Mouse (Mus musculus): Measurements from ENCODE around the gene Mknk2. TPM values are rescaled to one million over a fixed set of nuclear protein-coding genes. Genes with fewer than 3 reads are reported as not detected.

Mknk2 gene
- polyA plus RNA-seq, 1 experiment from 2014 or later = 70.8 TPM

- H3K36me3 ChIP-seq = peaks cover 56% of the 10 kb centered on the region
- H3K9ac ChIP-seq = 0 out of 2 replicates have a peak overlapping the region, but pooled peaks have one; percentile 13
- peak overlapping the region; percentile 95 for H3K27ac ChIP-seq
- H3K4me3 ChIP-seq = no peak overlapping the region
- ATAC-seq (replicated peaks; ENCODE audit: insufficient number of reproducible peaks, insufficient read depth, low FRiP score, low read depth) = no peak
- H3K4me1 ChIP-seq (replicated peaks) = peaks cover 57% of the 10 kb centered on the region
- WGBS = 77% methylated on average over 19 of the region's 19 CpGs
- no peaks in the 10 kb centered on the region for H3K9me3 ChIP-seq (replicated peaks)
- no peaks in the 10 kb centered on the region for H3K27me3 ChIP-seq
- H3K4me2 ChIP-seq = no peak overlapping the region
These were observed 11.0 kb downstream of the Mknk2 start for GRCm38 (mm10) chr10:80666837-80667412.

- peaks cover 50% of the 10 kb centered on the region for H3K36me3 ChIP-seq
- H3K4me3 ChIP-seq = no peak overlapping the region
- no peak for ATAC-seq (replicated peaks; ENCODE audit: insufficient number of reproducible peaks, insufficient read depth, low FRiP score, low read depth)
- no peaks in the 10 kb centered on the region for H3K27me3 ChIP-seq
- H3K27ac ChIP-seq = peak overlapping the region; percentile 95
- 75% methylated on average over 10 of the region's 10 CpGs for WGBS
- peaks cover 56% of the 10 kb centered on the region for H3K4me1 ChIP-seq (replicated peaks)
- H3K9ac ChIP-seq = peak overlapping the region; percentile 25; the same call in 1 of the 2 replicates
- no peak overlapping the region for H3K4me2 ChIP-seq
- no peaks in the 10 kb centered on the region for H3K9me3 ChIP-seq (replicated peaks)
These were observed 11.8 kb downstream of the Mknk2 start for GRCm38 (mm10) chr10:80665981-80666733.

GRCm38 (mm10) chr10:80665459-80665858 lies 12.5 kb downstream of the Mknk2 start:
- ATAC-seq (replicated peaks; ENCODE audit: insufficient number of reproducible peaks, insufficient read depth, low FRiP score, low read depth) = no peak
- peak overlapping the region; percentile 48; the same call in 1 of the 2 replicates for H3K4me2 ChIP-seq
- peak overlapping the region; percentile 95 for H3K27ac ChIP-seq
- no peaks in the 10 kb centered on the region for H3K9me3 ChIP-seq (replicated peaks)
- peak overlapping the region; percentile 25; the same call in 1 of the 2 replicates for H3K9ac ChIP-seq
- peaks cover 52% of the 10 kb centered on the region for H3K4me1 ChIP-seq (replicated peaks)
- 50% methylated on average over 4 of the region's 4 CpGs for WGBS
- H3K36me3 ChIP-seq = peaks cover 44% of the 10 kb centered on the region
- H3K27me3 ChIP-seq = no peaks in the 10 kb centered on the region
- H3K4me3 ChIP-seq = no peak overlapping the region

GRCm38 (mm10) chr10:80665016-80665380 lies 12.9 kb downstream of the Mknk2 start:
- ATAC-seq (replicated peaks; ENCODE audit: insufficient number of reproducible peaks, insufficient read depth, low FRiP score, low read depth) = peak; percentile 67
- no peaks in the 10 kb centered on the region for H3K27me3 ChIP-seq
- H3K27ac ChIP-seq = peak overlapping the region; percentile 95
- no peaks in the 10 kb centered on the region for H3K9me3 ChIP-seq (replicated peaks)
- H3K4me1 ChIP-seq (replicated peaks) = peaks cover 47% of the 10 kb centered on the region
- H3K4me3 ChIP-seq = peak overlapping the region; percentile 19
- peak overlapping the region; percentile 43; the same call in 1 of the 2 replicates for H3K9ac ChIP-seq
- H3K4me2 ChIP-seq = peak overlapping the region; percentile 48
- 10% methylated on average over 10 of the region's 10 CpGs for WGBS
- H3K36me3 ChIP-seq = peaks cover 39% of the 10 kb centered on the region

GRCm38 (mm10) chr10:80664197-80665015 lies 13.5 kb downstream of the Mknk2 start:
- Histone ChIP-seq H3K4me3 (peak overlapping the region; percentile 19), H3K4me1 (replicated peaks) (peaks cover 41% of the 10 kb centered on the region), H3K27me3 (no peaks in the 10 kb centered on the region), H3K9me3 (replicated peaks) (no peaks in the 10 kb centered on the region), H3K36me3 (peaks cover 34% of the 10 kb centered on the region), H3K27ac (peak overlapping the region; percentile 95), H3K4me2 (peak overlapping the region; percentile 48), H3K9ac (peak overlapping the region; percentile 43; the same call in 1 of the 2 replicates)
- WGBS = 12% methylated on average over 16 of the region's 16 CpGs
- ATAC-seq (replicated peaks; ENCODE audit: insufficient number of reproducible peaks, insufficient read depth, low FRiP score, low read depth) = peak; percentile 78

- Histone ChIP-seq H3K4me2 (no peak overlapping the region), H3K4me3 (no peak overlapping the region), H3K27me3 (no peaks in the 10 kb centered on the region), H3K9me3 (replicated peaks) (no peaks in the 10 kb centered on the region), H3K4me1 (replicated peaks) (peaks cover 41% of the 10 kb centered on the region), H3K36me3 (peaks cover 26% of the 10 kb centered on the region), H3K27ac (peak overlapping the region; percentile 95), H3K9ac (no peak overlapping the region; the same call in 1 of the 2 replicates)
- 25% methylated on average over 5 of the region's 5 CpGs for WGBS
- no peak for ATAC-seq (replicated peaks; ENCODE audit: insufficient number of reproducible peaks, insufficient read depth, low FRiP score, low read depth)
These were observed 14.3 kb downstream of the Mknk2 start for GRCm38 (mm10) chr10:80663485-80664196.

GRCm38 (mm10) chr10:80661149-80661548 lies 16.8 kb downstream of the Mknk2 start:
- 43% methylated on average over 5 of the region's 5 CpGs for WGBS
- H3K9me3 ChIP-seq (replicated peaks) = no peaks in the 10 kb centered on the region
- no peak overlapping the region for H3K4me2 ChIP-seq
- H3K36me3 ChIP-seq = peaks cover under 1% of the 10 kb centered on the region
- no peak overlapping the region for H3K9ac ChIP-seq
- H3K27ac ChIP-seq = no peak overlapping the region
- no peak for ATAC-seq (replicated peaks; ENCODE audit: insufficient number of reproducible peaks, insufficient read depth, low FRiP score, low read depth)
- no peak overlapping the region for H3K4me3 ChIP-seq
- no peaks in the 10 kb centered on the region for H3K27me3 ChIP-seq
- H3K4me1 ChIP-seq (replicated peaks) = peaks cover 35% of the 10 kb centered on the region

GRCm38 (mm10) chr10:80659213-80659612 lies 18.7 kb downstream of the Mknk2 start:
- H3K4me3 ChIP-seq = peak overlapping the region; percentile 27
- peak overlapping the region; percentile 19; the same call in 1 of the 2 replicates for H3K27ac ChIP-seq
- 13% methylated on average over 10 of the region's 10 CpGs for WGBS
- no peak overlapping the region for H3K9ac ChIP-seq
- H3K4me2 ChIP-seq = peak overlapping the region; percentile 41
- H3K36me3 ChIP-seq = no peaks in the 10 kb centered on the region
- no peak for ATAC-seq (replicated peaks; ENCODE audit: insufficient number of reproducible peaks, insufficient read depth, low FRiP score, low read depth)
- no peaks in the 10 kb centered on the region for H3K9me3 ChIP-seq (replicated peaks)
- H3K27me3 ChIP-seq = no peaks in the 10 kb centered on the region
- peaks cover 33% of the 10 kb centered on the region for H3K4me1 ChIP-seq (replicated peaks)

- Histone ChIP-seq H3K4me2 (peak overlapping the region; percentile 41; the same call in 1 of the 2 replicates), H3K27me3 (no peaks in the 10 kb centered on the region)
- WGBS = 54% methylated on average over 4 of the region's 4 CpGs
These were observed 19.1 kb downstream of the Mknk2 start for GRCm38 (mm10) chr10:80658841-80659202.

GRCm38 (mm10) chr10:80658194-80658840 lies 19.6 kb downstream of the Mknk2 start:
- no peak for ATAC-seq (replicated peaks; ENCODE audit: insufficient number of reproducible peaks, insufficient read depth, low FRiP score, low read depth)
- 81% methylated on average over 14 of the region's 14 CpGs for WGBS
- no peaks in the 10 kb centered on the region for H3K27me3 ChIP-seq
- H3K4me3 ChIP-seq = no peak overlapping the region
- H3K27ac ChIP-seq = no peak overlapping the region
- H3K36me3 ChIP-seq = no peaks in the 10 kb centered on the region
- no peaks in the 10 kb centered on the region for H3K9me3 ChIP-seq (replicated peaks)
- H3K4me1 ChIP-seq (replicated peaks) = peaks cover 30% of the 10 kb centered on the region
- H3K4me2 ChIP-seq = no peak overlapping the region
- H3K9ac ChIP-seq = no peak overlapping the region

More at GRCm38 (mm10) chr10:80658841-80659202, 19.1 kb downstream of the Mknk2 start:
- no peaks in the 10 kb centered on the region for H3K36me3 ChIP-seq
- H3K4me3 ChIP-seq = no peak overlapping the region
- H3K9ac ChIP-seq = no peak overlapping the region
- peak overlapping the region; percentile 19; the same call in 1 of the 2 replicates for H3K27ac ChIP-seq
- H3K9me3 ChIP-seq (replicated peaks) = no peaks in the 10 kb centered on the region
- no peak for ATAC-seq (replicated peaks; ENCODE audit: insufficient number of reproducible peaks, insufficient read depth, low FRiP score, low read depth)
- H3K4me1 ChIP-seq (replicated peaks) = peaks cover 31% of the 10 kb centered on the region

All from heart, embryonic 15.5 days (tissue).